ENCODE assay signal across 29 mouse cellular contexts in the genomic region with DNA sequence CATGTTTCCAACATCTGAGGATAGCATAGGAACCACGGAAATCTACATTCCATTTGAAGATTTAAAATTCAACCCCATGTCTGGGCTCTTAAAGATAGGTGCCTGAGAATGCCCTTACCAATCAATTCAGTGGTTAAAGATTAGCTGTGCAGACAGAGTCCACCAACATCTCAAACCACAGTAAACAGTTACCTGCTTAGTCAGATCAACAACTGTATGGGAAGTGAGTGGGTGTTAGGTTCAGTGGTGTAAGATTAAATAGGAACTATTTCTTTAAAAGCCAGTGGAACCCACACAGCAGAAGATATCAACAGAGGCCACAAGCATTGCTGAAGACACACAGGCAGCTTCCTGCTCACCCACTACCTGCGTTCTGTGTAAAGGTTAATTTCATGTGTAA. TPM values are rescaled to one million over a fixed set of nuclear protein-coding genes. Genes with fewer than 3 reads are reported as not detected.
A peak's percentile ranks its signal among the peaks of the same experiment; 100 is the strongest.
DNase-seq lines count a peak whose midpoint lies in the region; ATAC-seq and TF ChIP-seq lines count a peak whose summit lies in the region.
"Had no signal": no experiment of that assay in that cellular context is flagged by ENCODE, and none has a peak within 500 bp of the region (broad histone marks: within the 10 kb centered on the region; RNA-seq: fewer than 3 reads in every experiment).

No protein-coding gene starts in this region.

- peaks cover 2% of the 10 kb centered on the region; the same call in 1 of the 2 replicates for H3K4me1 ChIP-seq in kidney, adult 2 months (ENCODE audit: control insufficient read depth, insufficient read depth, low read length)
- no peaks in the 10 kb centered on the region for H3K4me1 ChIP-seq in liver, embryonic 11.5 days (replicated peaks; ENCODE audit: control insufficient read depth, insufficient read depth, low read length)
- H3K4me1 ChIP-seq in liver, embryonic 13.5 days (replicated peaks) = no peaks in the 10 kb centered on the region
- no peaks in the 10 kb centered on the region for H3K4me1 ChIP-seq in liver, embryonic 16.5 days (ENCODE audit: control insufficient read depth, low read depth, low read length)
- no peaks in the 10 kb centered on the region for H3K4me1 ChIP-seq in forebrain, embryonic 11.5 days (replicated peaks; ENCODE audit: control insufficient read depth, insufficient read depth, low read length)
- H3K4me1 ChIP-seq: forebrain, embryonic 10.5 days; hindbrain, embryonic 10.5 days had no signal

- 0 out of 2 replicates have a peak, but pooled peaks have one; percentile 41 for ATAC-seq in liver, embryonic 11.5 days (replicated peaks; ENCODE audit: low FRiP score)
- ATAC-seq in liver, embryonic 13.5 days (ENCODE audit: low read depth) = peak; percentile 41; the same call in 1 of the 2 replicates
- ATAC-seq in liver, embryonic 16.5 days (ENCODE audit: low read depth) = peak; percentile 78
- no peak for ATAC-seq in forebrain, embryonic 11.5 days (replicated peaks; ENCODE audit: low FRiP score)
- ATAC-seq: activated CD4-positive, CD25-positive, alpha-beta regulatory T cell, adult 4 months; forebrain, embryonic 14.5 days; forebrain, postnatal 0 days had no signal

- no peaks in the 10 kb centered on the region for H3K27me3 ChIP-seq in kidney, adult 2 months (replicated peaks; ENCODE audit: control insufficient read depth, insufficient read depth, low read length)
- no peaks in the 10 kb centered on the region for H3K27me3 ChIP-seq in liver, embryonic 11.5 days (replicated peaks; ENCODE audit: control insufficient read depth, insufficient read depth, low read length)
- H3K27me3 ChIP-seq in liver, embryonic 13.5 days = no peaks in the 10 kb centered on the region
- H3K27me3 ChIP-seq in liver, embryonic 16.5 days (ENCODE audit: control insufficient read depth, insufficient read depth, low read depth, low read length) = no peaks in the 10 kb centered on the region
- no peaks in the 10 kb centered on the region for H3K27me3 ChIP-seq in forebrain, embryonic 11.5 days (ENCODE audit: control insufficient read depth, insufficient read depth, low read length)

- no peaks in the 10 kb centered on the region for H3K36me3 ChIP-seq in kidney, adult 2 months (ENCODE audit: control insufficient read depth, insufficient read depth, low read length)
- H3K36me3 ChIP-seq in liver, embryonic 11.5 days (ENCODE audit: control insufficient read depth, insufficient read depth, low read length) = no peaks in the 10 kb centered on the region
- H3K36me3 ChIP-seq in liver, embryonic 13.5 days = no peaks in the 10 kb centered on the region
- H3K36me3 ChIP-seq in liver, embryonic 16.5 days (ENCODE audit: control insufficient read depth, insufficient read depth) = no peaks in the 10 kb centered on the region
- H3K36me3 ChIP-seq in forebrain, embryonic 11.5 days (ENCODE audit: control insufficient read depth, insufficient read depth, low read length) = no peaks in the 10 kb centered on the region
- H3K36me3 ChIP-seq: forebrain, embryonic 10.5 days; hindbrain, embryonic 10.5 days had no signal

- H3K4me3 ChIP-seq in kidney, adult 2 months (ENCODE audit: insufficient read depth, low read depth, low read length) = no peak overlapping the region
- no peak overlapping the region for H3K4me3 ChIP-seq in liver, embryonic 11.5 days (ENCODE audit: low read depth, low read length)
- no peak overlapping the region for H3K4me3 ChIP-seq in liver, embryonic 13.5 days (replicated peaks)
- H3K4me3 ChIP-seq in liver, embryonic 16.5 days (ENCODE audit: low read depth, low read length) = no peak overlapping the region
- H3K4me3 ChIP-seq in forebrain, embryonic 11.5 days (ENCODE audit: low read depth, low read length) = no peak overlapping the region
- H3K4me3 ChIP-seq: forebrain, embryonic 10.5 days; gastrocnemius, adult 2 months; hindbrain, embryonic 10.5 days had no signal

- no peak overlapping the region for H3K4me2 ChIP-seq in liver, embryonic 11.5 days
- H3K4me2 ChIP-seq in liver, embryonic 13.5 days = no peak overlapping the region
- peak overlapping the region; percentile 17; the same call in 1 of the 2 replicates for H3K4me2 ChIP-seq in liver, embryonic 16.5 days (ENCODE audit: low read depth, low read length)
- no peak overlapping the region for H3K4me2 ChIP-seq in forebrain, embryonic 11.5 days (ENCODE audit: low read depth, low read length, severe bottlenecking)
- H3K4me2 ChIP-seq: heart, embryonic 11.5 days; hindbrain, embryonic 14.5 days had no signal

- no peak overlapping the region for H3K9ac ChIP-seq in liver, embryonic 11.5 days (ENCODE audit: low read depth, low read length)
- H3K9ac ChIP-seq in liver, embryonic 13.5 days = no peak overlapping the region
- no peak overlapping the region for H3K9ac ChIP-seq in liver, embryonic 16.5 days (ENCODE audit: low read depth, low read length)
- no peak overlapping the region for H3K9ac ChIP-seq in forebrain, embryonic 11.5 days (ENCODE audit: low read length)
- H3K9ac ChIP-seq: forebrain, postnatal 0 days; hindbrain, embryonic 14.5 days had no signal

- no peak for TF ChIP-seq POLR2A in kidney, adult 2 months (IDR thresholded peaks at IDR 0.05; ENCODE audit: low read depth, low read length)

- peak; percentile 19 for DNase-seq in kidney, adult 2 months
- DNase-seq in kidney, postnatal 25 days = no peak
- DNase-seq in liver, embryonic 11.5 days (ENCODE audit: low spot score) = no peak
- DNase-seq in liver, embryonic 13.5 days = no peak
- no peak for DNase-seq in spleen, adult 12 weeks (ENCODE audit: low spot score)
- no peak for DNase-seq in cerebellum, adult 18-20 months
- no peak for DNase-seq in forebrain, embryonic 11.5 days (ENCODE audit: low spot score)
- DNase-seq: adrenal gland, adult 8-10 months; adrenal gland, postnatal 25 days; cerebellum, adult 11-12 months; cerebellum, adult 9-10 months; cerebellum, postnatal 14 days; forebrain, postnatal 0 days; gastrocnemius, adult 2 months; gastrocnemius, postnatal 14 days; heart, adult 11 months; heart, postnatal 36 days had no signal

- TF ChIP-seq CTCF in kidney, adult 2 months (conservative IDR thresholded peaks at IDR 0.05; ENCODE audit: insufficient read depth, insufficient read length, low read depth, low read length) = no peak

- WGBS in kidney, adult 2 months = 38% methylated on average over 2 of the region's 2 CpGs
- WGBS in liver, embryonic 11.5 days = 50% methylated on average over 2 of the region's 2 CpGs
- 49% methylated on average over 2 of the region's 2 CpGs for WGBS in liver, embryonic 13.5 days (ENCODE audit: insufficient replicate concordance)
- 34% methylated on average over 2 of the region's 2 CpGs for WGBS in liver, embryonic 16.5 days (ENCODE audit: insufficient replicate concordance)
- WGBS in forebrain, embryonic 11.5 days = 86% methylated on average over 2 of the region's 2 CpGs

- H3K27ac ChIP-seq in kidney, adult 2 months (ENCODE audit: insufficient read depth, low read depth, low read length) = no peak overlapping the region
- no peak overlapping the region for H3K27ac ChIP-seq in liver, embryonic 11.5 days (ENCODE audit: low read depth, low read length)
- no peak overlapping the region for H3K27ac ChIP-seq in liver, embryonic 13.5 days
- H3K27ac ChIP-seq in liver, embryonic 16.5 days (ENCODE audit: low read length) = peak overlapping the region; percentile 47; the same call in 1 of the 2 replicates
- no peak overlapping the region for H3K27ac ChIP-seq in forebrain, embryonic 11.5 days (ENCODE audit: low read depth, low read length)
- H3K27ac ChIP-seq: forebrain, embryonic 10.5 days; gastrocnemius, adult 2 months; hindbrain, embryonic 10.5 days; hindbrain, embryonic 14.5 days had no signal

- no peaks in the 10 kb centered on the region for H3K9me3 ChIP-seq in liver, embryonic 11.5 days (ENCODE audit: control insufficient read depth, low read length)
- no peaks in the 10 kb centered on the region for H3K9me3 ChIP-seq in liver, embryonic 13.5 days (replicated peaks)
- no peaks in the 10 kb centered on the region for H3K9me3 ChIP-seq in liver, embryonic 16.5 days (replicated peaks; ENCODE audit: control insufficient read depth, low read length)
- no peaks in the 10 kb centered on the region for H3K9me3 ChIP-seq in forebrain, embryonic 11.5 days (ENCODE audit: control insufficient read depth, low read length)
- H3K9me3 ChIP-seq: forebrain, embryonic 10.5 days; hindbrain, embryonic 10.5 days had no signal

RNA-seq across cellular contexts. Expression of gene Gc, which starts 1.3 kb away (rescaled TPM):
- polyA plus RNA-seq in kidney, adult 2 months (2012; rRNA removed) = 60.3 and 71.6 TPM in 2 replicates
- polyA plus RNA-seq in liver, embryonic 11.5 days (2014; fragmentation: Nextera tagmentation; extraction: Ambion mirVana) = 13.5 and 17.3 TPM in 2 replicates
- polyA plus RNA-seq in liver, embryonic 13.5 days (2015; fragmentation: Nextera tagmentation; extraction: Ambion mirVana) = 122 and 132 TPM in 2 replicates
- 823 and 970 TPM in 2 replicates for polyA plus RNA-seq in liver, embryonic 16.5 days (2015; fragmentation: Nextera tagmentation; extraction: Ambion mirVana)
- polyA plus RNA-seq in forebrain, embryonic 11.5 days (2014; fragmentation: Nextera tagmentation; extraction: Ambion mirVana) = not detected in 2 replicates
- polyA plus RNA-seq: activated CD4-positive, CD25-positive, alpha-beta regulatory T cell, adult 4 months; C2C12; embryonic facial prominence, embryonic 11.5 days; embryonic facial prominence, embryonic 14.5 days; forebrain, embryonic 10.5 days; forebrain, embryonic 14.5 days; forebrain, postnatal 0 days; heart, embryonic 14.5 days; heart, postnatal 0 days; hindbrain, embryonic 10.5 days; hindbrain, embryonic 14.5 days had no signal

Comparison
In these comparisons a context has a peak if more than half of its experiments do, and no peak if none do; other contexts are left out.
1. RNA of gene Gc, which starts 1.3 kb away (polyA plus RNA-seq): 823 to 970 TPM in liver, embryonic 16.5 days, 122 to 132 TPM in liver, embryonic 13.5 days, 60.3 to 71.6 TPM in kidney, adult 2 months and 13.5 to 17.3 TPM in liver, embryonic 11.5 days; not detected in forebrain, embryonic 11.5 days; every median in the first group is over 10 times any median in the second.